Mouse (Mus musculus): Measurements from ENCODE around the gene Arhgap15. TPM values are rescaled to one million over a fixed set of nuclear protein-coding genes. Genes with fewer than 3 reads are reported as not detected.

Arhgap15 gene
- polyA plus RNA-seq, 1 experiment from 2014 or later = 5.2 TPM

DNA sequence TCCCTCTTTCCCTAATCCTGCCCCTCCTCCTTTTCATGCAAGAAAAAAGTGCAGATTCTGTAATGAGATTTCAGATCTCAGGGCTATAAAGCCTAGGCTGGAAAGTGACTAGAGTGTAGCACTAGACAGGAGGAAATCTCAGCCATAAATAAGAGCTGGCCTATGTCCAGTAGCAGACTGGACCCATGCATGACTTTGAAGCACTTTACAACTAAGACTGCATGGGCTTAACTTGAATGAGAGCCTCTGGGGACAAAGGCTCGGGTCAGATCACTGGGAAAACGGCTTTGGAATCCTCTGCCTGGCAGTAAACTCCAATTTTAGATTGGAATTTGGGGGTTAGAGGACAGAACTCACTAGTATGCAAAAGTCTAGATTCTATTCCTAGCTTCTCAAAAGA lies 585.9 kb downstream of the Arhgap15 start:
- ATAC-seq (ENCODE audit: low read depth) = no peak
- WGBS (ENCODE audit: insufficient replicate concordance) = 51% methylated on average over 2 of the region's 2 CpGs
- H3K9me3 ChIP-seq (replicated peaks; ENCODE audit: control insufficient read depth, low read length) = no peaks in the 10 kb centered on the region

DNA sequence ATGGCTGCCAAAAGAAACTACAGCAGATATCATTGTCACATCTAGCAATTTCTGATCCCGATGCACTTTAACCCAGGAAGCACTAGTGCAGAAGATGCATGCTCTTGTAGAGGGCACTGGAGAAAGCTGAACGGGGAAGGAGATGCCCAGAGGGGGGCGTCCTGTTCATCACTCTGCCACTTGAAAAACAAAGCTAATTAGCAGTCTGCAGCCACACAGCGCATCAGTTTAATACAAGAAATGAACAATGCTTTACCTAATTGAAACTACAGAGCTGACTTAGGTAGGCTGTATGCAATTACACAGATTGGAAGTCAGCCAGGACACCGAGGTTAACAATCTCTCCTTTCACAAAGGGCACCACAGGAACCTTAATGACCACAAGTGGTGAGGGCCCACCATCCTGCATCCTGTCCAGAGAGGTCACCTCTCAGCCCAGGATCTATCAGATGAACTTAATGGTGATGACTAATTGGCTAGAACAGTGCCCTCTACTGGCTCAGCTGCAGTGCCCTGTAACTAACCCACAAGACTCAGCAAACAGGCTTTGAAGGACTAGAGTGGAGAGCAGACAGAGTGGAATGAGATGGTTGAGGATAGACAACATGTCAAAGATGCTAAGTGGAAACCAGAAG lies 588.2 kb downstream of the Arhgap15 start:
- Histone ChIP-seq H3K4me3 (ENCODE audit: low read depth, low read length) (no peak overlapping the region), H3K4me2 (ENCODE audit: low read depth, low read length) (no peak overlapping the region), H3K4me1 (ENCODE audit: control insufficient read depth, low read depth, low read length) (no peaks in the 10 kb centered on the region), H3K36me3 (ENCODE audit: control insufficient read depth, insufficient read depth) (no peaks in the 10 kb centered on the region), H3K9me3 (replicated peaks; ENCODE audit: control insufficient read depth, low read length) (no peaks in the 10 kb centered on the region), H3K27me3 (ENCODE audit: control insufficient read depth, insufficient read depth, low read depth, low read length) (no peaks in the 10 kb centered on the region), H3K27ac (ENCODE audit: low read length) (no peak overlapping the region), H3K9ac (ENCODE audit: low read depth, low read length) (no peak overlapping the region)
- ATAC-seq (ENCODE audit: low read depth) = no peak
- 63% methylated on average over 5 of the region's 5 CpGs for WGBS (ENCODE audit: insufficient replicate concordance)

More for the DNA sequence above, 585.9 kb downstream of the Arhgap15 start:
- Histone ChIP-seq H3K4me2 (ENCODE audit: low read depth, low read length) (no peak overlapping the region), H3K27ac (ENCODE audit: low read length) (no peak overlapping the region), H3K27me3 (ENCODE audit: control insufficient read depth, insufficient read depth, low read depth, low read length) (no peaks in the 10 kb centered on the region), H3K4me1 (ENCODE audit: control insufficient read depth, low read depth, low read length) (no peaks in the 10 kb centered on the region), H3K9ac (ENCODE audit: low read depth, low read length) (no peak overlapping the region), H3K4me3 (ENCODE audit: low read depth, low read length) (no peak overlapping the region), H3K36me3 (ENCODE audit: control insufficient read depth, insufficient read depth) (no peaks in the 10 kb centered on the region)

DNA sequence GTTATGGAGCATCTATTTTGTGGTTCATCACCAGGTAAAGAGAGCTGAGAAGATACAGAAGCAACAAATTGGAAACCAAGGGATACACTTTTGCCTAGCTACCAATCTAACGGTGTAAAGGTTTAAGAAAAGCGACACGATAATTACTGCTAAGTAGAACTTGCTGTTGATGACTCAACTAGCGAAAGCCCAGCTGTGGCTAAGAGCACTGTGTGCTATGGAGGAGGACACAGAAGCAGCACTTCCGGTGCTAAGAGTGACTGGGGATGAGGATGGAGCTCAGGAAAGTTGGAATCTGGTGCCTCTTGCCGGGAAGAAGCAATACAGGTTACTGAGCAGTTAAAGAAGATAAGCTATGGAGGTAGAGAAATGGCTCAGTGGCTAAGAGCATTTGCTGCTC lies 589.8 kb downstream of the Arhgap15 start:
- Histone ChIP-seq H3K4me1 (ENCODE audit: control insufficient read depth, low read depth, low read length) (no peaks in the 10 kb centered on the region), H3K4me3 (ENCODE audit: low read depth, low read length) (no peak overlapping the region), H3K27me3 (ENCODE audit: control insufficient read depth, insufficient read depth, low read depth, low read length) (no peaks in the 10 kb centered on the region), H3K9me3 (replicated peaks; ENCODE audit: control insufficient read depth, low read length) (no peaks in the 10 kb centered on the region), H3K36me3 (ENCODE audit: control insufficient read depth, insufficient read depth) (no peaks in the 10 kb centered on the region), H3K27ac (ENCODE audit: low read length) (no peak overlapping the region), H3K9ac (ENCODE audit: low read depth, low read length) (no peak overlapping the region), H3K4me2 (ENCODE audit: low read depth, low read length) (no peak overlapping the region)
- 78% methylated on average over 6 of the region's 6 CpGs for WGBS (ENCODE audit: insufficient replicate concordance)
- no peak for ATAC-seq (ENCODE audit: low read depth)

DNA sequence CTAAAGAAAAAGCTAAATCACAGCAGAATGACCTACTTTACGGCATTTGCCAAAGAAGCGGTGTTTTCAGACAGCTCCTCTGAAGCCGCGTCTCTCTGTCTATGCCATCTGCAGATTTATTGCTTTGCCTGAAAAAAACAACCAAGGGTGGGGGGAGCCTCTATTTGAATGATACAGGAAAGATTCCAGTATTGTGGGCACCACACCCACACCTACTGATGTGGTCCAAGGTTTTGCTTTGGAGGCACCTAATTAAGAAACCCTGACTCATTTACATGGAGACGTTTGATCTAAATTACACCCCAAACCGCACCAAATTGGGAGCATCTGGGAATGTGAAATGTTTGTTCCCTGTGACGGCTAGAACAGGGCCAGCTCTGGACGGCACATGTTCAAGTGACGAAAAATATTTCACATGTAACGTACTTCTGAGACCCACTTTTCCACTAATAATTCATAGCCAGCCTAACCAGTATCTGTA lies 592.5 kb downstream of the Arhgap15 start:
- no peak for ATAC-seq (ENCODE audit: low read depth)
- Histone ChIP-seq H3K27me3 (ENCODE audit: control insufficient read depth, insufficient read depth, low read depth, low read length) (no peaks in the 10 kb centered on the region), H3K9ac (ENCODE audit: low read depth, low read length) (no peak overlapping the region), H3K4me1 (ENCODE audit: control insufficient read depth, low read depth, low read length) (no peaks in the 10 kb centered on the region), H3K4me3 (ENCODE audit: low read depth, low read length) (no peak overlapping the region), H3K36me3 (ENCODE audit: control insufficient read depth, insufficient read depth) (no peaks in the 10 kb centered on the region), H3K4me2 (ENCODE audit: low read depth, low read length) (no peak overlapping the region), H3K27ac (ENCODE audit: low read length) (no peak overlapping the region), H3K9me3 (replicated peaks; ENCODE audit: control insufficient read depth, low read length) (no peaks in the 10 kb centered on the region)
- 76% methylated on average over 10 of the region's 10 CpGs for WGBS (ENCODE audit: insufficient replicate concordance)

DNA sequence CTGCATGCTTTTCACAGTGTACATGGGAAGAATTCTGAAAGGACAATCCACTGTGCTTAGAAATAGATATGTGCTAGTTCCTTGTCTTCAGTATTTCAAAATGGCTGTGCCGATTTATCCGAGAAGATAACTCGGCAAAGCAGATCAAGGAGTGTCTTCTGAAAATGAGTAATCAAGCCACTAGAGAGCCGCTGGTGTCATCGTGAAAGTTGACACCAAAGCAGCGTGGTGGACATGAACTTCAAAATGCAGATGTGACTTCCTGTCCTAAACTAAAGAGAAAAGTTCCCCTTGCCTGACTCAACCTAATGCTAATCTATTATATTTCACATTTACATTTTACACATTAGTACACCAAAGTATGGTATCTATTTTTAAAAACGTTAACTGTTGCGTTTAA lies 596.2 kb downstream of the Arhgap15 start:
- Histone ChIP-seq H3K36me3 (ENCODE audit: control insufficient read depth, insufficient read depth) (no peaks in the 10 kb centered on the region), H3K27me3 (ENCODE audit: control insufficient read depth, insufficient read depth, low read depth, low read length) (no peaks in the 10 kb centered on the region), H3K9me3 (replicated peaks; ENCODE audit: control insufficient read depth, low read length) (no peaks in the 10 kb centered on the region), H3K4me1 (ENCODE audit: control insufficient read depth, low read depth, low read length) (no peaks in the 10 kb centered on the region), H3K9ac (ENCODE audit: low read depth, low read length) (no peak overlapping the region), H3K4me2 (ENCODE audit: low read depth, low read length) (no peak overlapping the region), H3K27ac (ENCODE audit: low read length) (no peak overlapping the region), H3K4me3 (ENCODE audit: low read depth, low read length) (no peak overlapping the region)
- no peak for ATAC-seq (ENCODE audit: low read depth)
- 81% methylated on average over 8 of the region's 8 CpGs for WGBS (ENCODE audit: insufficient replicate concordance)

DNA sequence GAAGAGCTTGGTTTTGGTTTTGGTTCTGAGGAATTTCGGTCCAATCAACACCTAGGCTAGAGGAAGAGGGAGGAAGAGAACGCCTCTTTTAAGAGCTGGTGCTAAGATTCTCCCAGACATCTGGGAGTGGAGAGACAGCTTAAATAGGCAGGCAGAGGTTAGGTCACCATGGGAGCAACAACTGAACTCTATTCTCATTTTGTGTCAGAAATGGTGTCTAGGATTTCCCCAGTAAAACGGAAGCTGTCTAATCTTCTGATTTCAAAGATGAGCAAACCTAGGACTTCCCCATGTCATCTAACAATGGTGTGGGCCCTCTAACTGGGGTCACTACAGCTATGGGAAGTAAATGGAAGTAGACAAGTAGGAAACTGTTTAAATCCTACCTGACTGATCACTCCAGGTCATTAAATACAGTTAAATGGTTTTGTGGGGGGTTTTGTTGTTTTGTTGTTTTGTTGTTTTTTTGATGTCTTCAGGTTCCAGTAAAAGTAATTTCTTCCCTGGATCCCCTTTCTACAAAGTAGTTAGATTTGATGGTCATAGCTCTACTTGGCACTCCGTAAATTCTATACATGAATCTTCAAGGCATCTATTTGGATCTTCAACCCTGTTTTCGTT lies 596.8 kb downstream of the Arhgap15 start:
- Histone ChIP-seq H3K36me3 (ENCODE audit: control insufficient read depth, insufficient read depth) (no peaks in the 10 kb centered on the region), H3K4me1 (ENCODE audit: control insufficient read depth, low read depth, low read length) (no peaks in the 10 kb centered on the region), H3K4me3 (ENCODE audit: low read depth, low read length) (no peak overlapping the region), H3K9me3 (replicated peaks; ENCODE audit: control insufficient read depth, low read length) (no peaks in the 10 kb centered on the region), H3K27ac (ENCODE audit: low read length) (no peak overlapping the region), H3K9ac (ENCODE audit: low read depth, low read length) (no peak overlapping the region), H3K27me3 (ENCODE audit: control insufficient read depth, insufficient read depth, low read depth, low read length) (no peaks in the 10 kb centered on the region), H3K4me2 (ENCODE audit: low read depth, low read length) (no peak overlapping the region)
- WGBS (ENCODE audit: insufficient replicate concordance) = 72% methylated on average over 5 of the region's 5 CpGs
- ATAC-seq (ENCODE audit: low read depth) = no peak

DNA sequence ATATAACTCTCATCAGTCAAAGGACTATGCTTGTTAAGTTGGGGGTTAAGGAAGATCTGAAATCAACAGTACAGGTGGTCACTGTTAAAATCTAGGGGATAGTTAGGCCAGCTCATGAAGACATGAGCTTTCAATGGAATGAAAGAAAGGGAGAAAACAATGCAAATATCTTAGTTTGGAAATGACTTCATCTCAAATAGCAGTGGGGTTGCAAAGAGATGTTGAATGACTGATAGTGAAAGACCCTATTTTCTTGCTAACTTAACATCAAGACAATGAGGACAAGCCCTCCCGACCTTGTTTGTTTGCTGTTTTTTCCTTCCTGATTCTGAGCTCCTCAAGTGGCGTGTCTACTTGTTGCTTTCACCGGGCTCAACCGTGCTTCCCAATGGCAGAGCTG lies 597.6 kb downstream of the Arhgap15 start:
- Histone ChIP-seq H3K27me3 (ENCODE audit: control insufficient read depth, insufficient read depth, low read depth, low read length) (no peaks in the 10 kb centered on the region), H3K4me2 (ENCODE audit: low read depth, low read length) (no peak overlapping the region), H3K27ac (ENCODE audit: low read length) (no peak overlapping the region), H3K36me3 (ENCODE audit: control insufficient read depth, insufficient read depth) (no peaks in the 10 kb centered on the region), H3K9ac (ENCODE audit: low read depth, low read length) (no peak overlapping the region), H3K4me1 (ENCODE audit: control insufficient read depth, low read depth, low read length) (no peaks in the 10 kb centered on the region), H3K4me3 (ENCODE audit: low read depth, low read length) (no peak overlapping the region), H3K9me3 (replicated peaks; ENCODE audit: control insufficient read depth, low read length) (no peaks in the 10 kb centered on the region)
- WGBS (ENCODE audit: insufficient replicate concordance) = 59% methylated on average over 4 of the region's 4 CpGs
- no peak for ATAC-seq (ENCODE audit: low read depth)

DNA sequence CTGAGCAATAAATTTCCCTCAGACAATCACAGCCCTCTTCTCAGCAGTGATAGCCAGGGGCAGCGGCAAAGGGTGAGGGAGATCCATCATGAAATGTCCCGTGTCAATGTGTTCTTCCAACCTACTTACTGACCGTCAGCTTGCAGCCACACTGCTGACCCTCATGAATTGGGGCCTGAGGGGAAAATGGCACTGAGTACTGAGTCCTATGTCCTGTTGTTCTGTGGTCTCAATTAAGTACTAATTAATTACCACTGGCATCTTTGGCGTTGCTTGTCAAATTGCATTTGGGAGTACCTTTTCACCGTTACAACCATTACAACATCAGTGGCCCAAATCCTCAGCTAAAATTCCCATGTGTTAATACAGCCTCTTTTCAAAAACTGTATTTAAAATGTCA lies 599.2 kb downstream of the Arhgap15 start:
- 70% methylated on average over 5 of the region's 5 CpGs for WGBS (ENCODE audit: insufficient replicate concordance)
- no peak for ATAC-seq (ENCODE audit: low read depth)

DNA sequence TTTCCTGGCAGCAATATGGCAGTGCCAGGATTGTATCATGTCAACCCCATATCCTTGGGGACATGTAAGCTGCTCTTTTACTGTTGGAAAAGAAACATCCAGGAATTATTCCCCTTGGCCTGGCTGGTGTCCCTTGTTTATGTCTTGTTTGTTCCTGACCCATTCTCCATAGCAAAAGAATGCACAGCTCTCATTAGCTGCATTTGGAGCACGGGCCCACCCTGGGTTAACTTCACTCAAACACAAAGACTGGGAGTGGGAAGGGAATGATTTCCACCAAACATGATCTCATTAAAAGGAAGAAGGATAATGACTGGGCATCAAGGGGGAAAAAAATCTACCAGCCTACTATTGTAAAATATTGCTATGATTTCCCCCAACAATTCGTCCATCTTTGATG lies 600.5 kb downstream of the Arhgap15 start:
- no peak for ATAC-seq (ENCODE audit: low read depth)
- WGBS (ENCODE audit: insufficient replicate concordance) = 62% methylated on average over 2 of the region's 2 CpGs

More for the DNA sequence above, 599.2 kb downstream of the Arhgap15 start:
- Histone ChIP-seq H3K4me2 (ENCODE audit: low read depth, low read length) (no peak overlapping the region), H3K9me3 (replicated peaks; ENCODE audit: control insufficient read depth, low read length) (no peaks in the 10 kb centered on the region), H3K4me1 (ENCODE audit: control insufficient read depth, low read depth, low read length) (no peaks in the 10 kb centered on the region; the same call in 1 of the 2 replicates), H3K27me3 (ENCODE audit: control insufficient read depth, insufficient read depth, low read depth, low read length) (no peaks in the 10 kb centered on the region), H3K27ac (ENCODE audit: low read length) (no peak overlapping the region), H3K36me3 (ENCODE audit: control insufficient read depth, insufficient read depth) (no peaks in the 10 kb centered on the region), H3K4me3 (ENCODE audit: low read depth, low read length) (no peak overlapping the region), H3K9ac (ENCODE audit: low read depth, low read length) (no peak overlapping the region)

More for the DNA sequence above, 600.5 kb downstream of the Arhgap15 start:
- no peaks in the 10 kb centered on the region for H3K9me3 ChIP-seq (replicated peaks; ENCODE audit: control insufficient read depth, low read length)
- no peak overlapping the region for H3K9ac ChIP-seq (ENCODE audit: low read depth, low read length)
- no peak overlapping the region for H3K4me3 ChIP-seq (ENCODE audit: low read depth, low read length)
- H3K27ac ChIP-seq (ENCODE audit: low read length) = no peak overlapping the region
- no peaks in the 10 kb centered on the region for H3K27me3 ChIP-seq (ENCODE audit: control insufficient read depth, insufficient read depth, low read depth, low read length)
- H3K4me1 ChIP-seq (ENCODE audit: control insufficient read depth, low read depth, low read length) = no peaks in the 10 kb centered on the region; the same call in 1 of the 2 replicates
- H3K4me2 ChIP-seq (ENCODE audit: low read depth, low read length) = no peak overlapping the region
- no peaks in the 10 kb centered on the region for H3K36me3 ChIP-seq (ENCODE audit: control insufficient read depth, insufficient read depth)

Measured in liver, embryonic 16.5 days (tissue).